Mouse (Mus musculus): ENCODE measurements at regions not wholly inside any gene's neighbourhood (a gene's known extent, or its start where the extent isn't known, plus 50 kb on each side); places are given as distances from the start of the nearest gene placed in this dataset.
"Not testable (repeated sequence)": the region's sequence is repeated elsewhere in the genome, so short reads cannot be mapped to it uniquely, and the experiment has no call there.

DNA sequence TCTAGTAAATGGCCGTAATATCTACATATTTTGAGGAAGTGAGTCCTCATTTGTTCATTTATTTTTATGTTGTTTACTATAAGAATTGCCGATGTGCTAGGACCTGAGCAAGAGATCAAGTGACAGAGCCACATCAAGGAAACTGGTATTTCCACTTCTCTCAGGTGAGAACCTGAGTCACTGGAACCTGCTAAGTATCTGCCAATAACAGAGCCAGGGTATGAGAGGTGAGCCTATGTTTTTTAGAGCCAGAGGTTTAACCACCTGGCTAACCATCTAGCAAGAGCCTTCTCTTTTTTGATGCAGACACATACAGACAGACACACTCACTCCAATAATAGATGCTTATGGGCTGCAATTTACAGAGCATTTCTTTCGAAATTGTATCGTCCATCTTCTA lies 101.2 kb upstream of the Fam78b start:
- DNase-seq (ENCODE audit: low read depth, low spot score), result no peak

DNA sequence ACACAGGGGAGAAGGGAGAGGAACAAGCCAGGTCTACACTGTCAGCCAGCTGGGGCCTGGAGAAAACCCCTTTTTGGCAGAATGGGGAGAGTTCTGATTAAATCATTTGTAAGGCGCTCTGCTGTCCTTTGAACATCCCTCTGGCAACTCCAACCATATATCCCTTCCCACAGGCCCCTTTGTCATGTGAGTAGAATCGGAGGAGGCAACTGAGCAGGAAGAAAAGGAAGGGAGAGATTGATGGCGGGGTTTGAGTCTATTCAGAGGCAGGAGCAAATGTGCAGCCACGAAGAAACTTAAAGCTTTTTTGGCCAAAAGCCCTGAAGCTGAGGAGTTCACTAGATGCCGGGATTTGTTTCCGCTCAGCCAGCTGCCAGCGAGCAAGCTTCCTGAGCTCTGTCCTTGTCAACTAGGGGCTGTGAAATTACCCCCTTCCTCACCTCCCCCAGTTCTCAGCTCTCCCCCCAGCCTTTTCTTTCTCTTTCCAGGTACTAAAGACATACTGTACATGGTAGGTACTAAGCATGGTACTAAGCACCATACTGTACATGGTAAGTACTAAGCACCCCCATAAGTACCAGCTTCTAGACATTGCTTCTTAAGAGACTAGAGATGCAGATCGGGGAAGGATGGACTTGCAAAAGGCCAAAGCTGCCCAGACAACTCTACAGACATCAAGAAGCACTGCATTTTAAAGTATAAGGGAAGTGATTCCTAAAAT lies 100.6 kb upstream of the Fam78b start:
- no peak for DNase-seq (ENCODE audit: low read depth, low spot score)

DNA sequence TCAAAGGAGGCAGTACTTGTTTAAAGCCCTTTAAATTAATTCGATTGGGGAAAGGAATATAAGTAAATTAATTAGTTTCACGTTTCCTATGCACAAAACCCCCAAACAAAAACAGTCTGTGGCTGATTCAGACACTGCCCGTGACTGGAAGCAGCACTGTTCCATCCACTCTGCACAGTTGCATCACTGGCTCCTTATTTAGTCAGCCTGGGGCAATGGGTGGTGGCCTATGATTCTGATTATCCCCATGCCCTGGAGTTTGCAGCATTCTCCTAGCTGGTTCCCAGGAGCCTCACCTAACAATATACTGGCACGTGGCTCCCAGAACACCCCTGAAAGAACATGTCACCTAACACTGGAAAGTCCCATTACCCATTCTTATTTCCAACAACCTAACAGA lies 99.6 kb upstream of the Fam78b start:
- DNase-seq (ENCODE audit: low read depth, low spot score), result no peak

DNA sequence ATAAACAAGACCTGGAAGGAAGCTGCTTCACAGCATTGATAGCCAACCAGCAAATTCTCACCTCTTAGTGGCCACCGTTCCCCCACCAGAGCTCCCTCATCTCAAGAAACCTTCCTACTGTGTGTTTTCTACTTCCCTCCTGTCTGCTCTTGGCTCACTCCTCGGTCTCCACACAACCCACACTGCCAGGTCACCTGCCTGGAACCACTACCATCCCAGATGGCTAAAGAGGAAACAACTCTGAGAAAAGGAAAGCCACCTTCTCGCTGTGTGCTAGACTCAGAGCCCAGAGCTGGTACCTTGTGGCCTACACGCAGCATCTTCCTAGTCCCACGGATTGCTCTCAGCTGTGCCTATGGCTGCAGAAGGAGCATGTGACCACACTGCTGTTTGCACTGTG lies 97.8 kb upstream of the Fam78b start:
- no peak for DNase-seq (ENCODE audit: low read depth, low spot score)

DNA sequence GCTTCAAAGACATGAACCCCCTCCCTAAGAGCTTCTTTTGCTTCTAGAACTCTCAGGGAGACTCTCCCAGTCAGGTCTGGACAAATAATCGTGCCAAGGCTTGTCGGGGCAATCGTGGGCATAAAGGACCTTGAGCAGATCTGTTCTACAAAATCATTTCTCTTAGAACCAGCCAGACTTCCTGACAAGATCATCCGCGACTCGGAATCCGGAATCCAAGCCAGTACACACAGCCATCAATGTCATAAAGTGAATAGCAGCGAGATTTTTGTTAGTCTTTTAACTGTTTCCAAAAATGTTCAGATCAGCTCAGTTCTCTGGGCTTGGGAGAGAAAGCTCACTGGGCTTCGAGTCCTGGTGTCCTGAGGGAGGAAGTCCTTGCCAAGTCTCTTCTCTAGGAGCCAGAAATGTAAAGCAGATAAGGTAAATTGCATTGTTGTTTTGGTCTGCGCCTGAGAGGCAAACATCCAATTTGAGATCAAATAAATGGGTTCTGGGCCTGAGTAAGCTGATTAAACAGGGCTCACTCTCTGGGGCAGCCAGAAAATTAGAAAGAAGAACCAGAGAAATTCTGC lies 92.9 kb upstream of the Fam78b start:
- no peak for DNase-seq (ENCODE audit: low read depth, low spot score)

DNA sequence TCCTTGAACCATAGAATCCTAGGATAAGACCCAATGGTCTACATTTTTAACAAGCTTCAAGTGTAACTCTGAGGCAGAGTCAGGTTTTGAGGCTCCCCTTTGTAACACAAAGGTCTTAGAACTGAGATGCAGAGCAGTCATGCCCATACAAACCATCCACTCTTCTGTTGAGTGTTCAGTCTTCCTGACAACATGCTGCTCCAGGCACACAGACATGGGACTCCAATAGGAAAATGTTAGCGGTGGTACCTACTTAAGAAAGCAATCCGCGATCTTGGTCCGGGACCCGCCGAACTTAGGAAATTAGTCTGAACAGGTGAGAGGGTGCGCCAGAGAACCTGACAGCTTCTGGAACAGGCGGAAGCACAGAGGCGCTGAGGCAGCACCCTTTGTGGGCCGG lies 89.0 kb upstream of the Fam78b start:
- DNase-seq (ENCODE audit: low read depth, low spot score), result not testable (repeated sequence)

DNA sequence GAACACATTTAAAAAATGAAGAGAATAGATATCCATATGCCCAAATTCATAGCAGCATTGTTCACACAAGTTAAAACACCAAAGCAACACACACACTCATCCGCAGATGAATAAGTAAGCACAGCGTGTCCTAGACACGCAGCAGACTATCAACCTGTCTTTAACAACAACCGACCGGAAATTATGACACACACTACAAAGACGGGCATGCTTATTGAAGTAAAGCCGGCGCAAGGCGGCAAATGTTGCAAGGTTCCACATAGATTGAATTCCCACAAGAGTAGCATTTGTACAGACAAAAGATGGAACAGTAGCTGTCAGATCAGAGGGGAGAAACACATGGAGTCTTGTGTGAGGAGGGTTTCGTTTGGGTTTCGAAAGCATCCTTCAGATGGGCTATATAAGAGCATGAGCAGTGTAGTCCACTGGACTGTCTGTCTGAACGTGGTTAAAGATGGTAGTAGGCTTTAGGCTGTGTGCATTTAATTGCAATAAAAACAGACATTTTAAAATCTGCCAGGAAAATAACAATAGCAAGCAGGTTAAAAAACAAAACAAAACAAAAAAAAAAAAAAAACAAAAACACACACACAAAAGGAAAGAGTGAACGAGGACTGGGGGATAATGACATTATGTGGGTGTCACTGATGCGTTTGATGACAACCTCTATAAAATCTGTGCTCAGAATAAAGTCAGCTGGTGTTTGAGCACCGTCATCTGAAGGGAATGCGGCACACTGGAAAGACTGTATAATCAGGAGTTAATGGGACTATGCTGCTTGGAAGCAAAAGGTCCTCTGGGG lies 78.1 kb upstream of the Fam78b start:
- DNase-seq (ENCODE audit: low read depth, low spot score), result no peak

DNA sequence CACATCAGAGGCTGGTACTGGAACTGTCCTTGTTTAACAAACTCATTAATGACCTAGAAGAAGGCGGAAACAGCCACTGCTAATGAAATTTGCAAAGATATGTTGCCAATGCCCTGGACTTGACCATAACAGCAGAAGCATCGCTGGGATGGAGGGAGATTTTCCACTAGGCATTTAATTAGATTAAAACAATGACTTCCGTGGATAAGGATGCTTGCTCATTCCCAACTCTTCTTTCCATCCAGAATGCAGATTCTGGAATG lies 77.6 kb upstream of the Fam78b start:
- no peak for DNase-seq (ENCODE audit: low read depth, low spot score)

DNA sequence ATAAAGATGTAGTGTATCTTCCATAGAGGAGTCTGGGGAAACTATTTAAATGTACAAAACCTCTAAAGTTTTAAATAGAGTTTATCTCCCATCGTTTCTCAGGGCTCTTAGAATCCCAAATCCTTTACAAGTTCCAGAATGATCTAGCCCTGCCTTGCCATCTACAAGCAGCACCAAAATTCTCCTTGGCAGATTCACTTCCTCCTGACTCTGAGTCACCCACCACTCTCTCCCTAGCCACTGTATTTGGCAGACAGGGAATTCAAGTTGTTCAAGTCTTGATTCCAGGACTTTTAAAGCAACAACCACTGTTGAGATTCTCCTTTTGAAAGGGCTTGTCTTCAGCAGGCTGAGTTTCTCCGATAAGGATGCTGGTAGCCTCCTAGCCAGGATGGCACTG lies 77.1 kb upstream of the Fam78b start:
- DNase-seq (ENCODE audit: low read depth, low spot score), result no peak

DNA sequence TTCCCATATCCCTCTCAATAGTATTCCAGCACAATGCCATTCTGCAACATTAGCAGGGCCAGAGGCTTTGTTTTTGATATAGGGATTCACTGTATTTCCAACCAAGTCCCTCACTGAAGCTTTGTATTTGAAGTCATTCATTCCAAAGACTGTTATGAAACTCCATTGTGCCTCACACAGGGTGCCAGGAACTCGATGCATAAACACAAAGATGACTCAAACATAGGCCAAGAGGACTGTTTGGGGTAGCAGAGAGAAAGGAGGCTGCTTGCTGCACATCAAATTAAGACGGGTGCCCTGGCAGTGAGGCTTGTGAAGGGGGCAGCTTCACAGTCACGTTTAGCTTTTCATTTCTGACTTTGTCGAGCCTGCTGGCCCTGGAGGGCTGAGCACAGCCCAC lies 75.1 kb upstream of the Fam78b start:
- DNase-seq (ENCODE audit: low read depth, low spot score), result no peak

DNA sequence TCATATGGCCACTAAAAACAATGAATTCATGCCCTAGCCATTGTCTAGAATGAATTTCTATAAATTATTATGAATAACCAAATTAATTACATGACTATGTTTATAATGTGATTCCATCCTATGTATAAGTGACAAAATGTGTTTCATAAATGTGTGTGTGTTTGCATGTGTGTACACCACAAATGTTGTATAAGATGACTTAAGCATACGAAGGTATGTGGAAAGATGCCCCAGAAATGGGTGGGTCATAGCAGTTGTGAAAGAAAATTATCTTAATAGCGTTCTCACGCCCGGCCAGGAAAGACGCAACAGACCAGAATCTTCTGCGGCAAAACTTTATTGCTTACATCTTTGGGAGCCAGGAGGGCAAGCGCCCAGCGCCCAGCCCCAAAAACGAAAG lies 61.5 kb upstream of the Fam78b start:
- DNase-seq (ENCODE audit: low read depth, low spot score), result not testable (repeated sequence)

DNA sequence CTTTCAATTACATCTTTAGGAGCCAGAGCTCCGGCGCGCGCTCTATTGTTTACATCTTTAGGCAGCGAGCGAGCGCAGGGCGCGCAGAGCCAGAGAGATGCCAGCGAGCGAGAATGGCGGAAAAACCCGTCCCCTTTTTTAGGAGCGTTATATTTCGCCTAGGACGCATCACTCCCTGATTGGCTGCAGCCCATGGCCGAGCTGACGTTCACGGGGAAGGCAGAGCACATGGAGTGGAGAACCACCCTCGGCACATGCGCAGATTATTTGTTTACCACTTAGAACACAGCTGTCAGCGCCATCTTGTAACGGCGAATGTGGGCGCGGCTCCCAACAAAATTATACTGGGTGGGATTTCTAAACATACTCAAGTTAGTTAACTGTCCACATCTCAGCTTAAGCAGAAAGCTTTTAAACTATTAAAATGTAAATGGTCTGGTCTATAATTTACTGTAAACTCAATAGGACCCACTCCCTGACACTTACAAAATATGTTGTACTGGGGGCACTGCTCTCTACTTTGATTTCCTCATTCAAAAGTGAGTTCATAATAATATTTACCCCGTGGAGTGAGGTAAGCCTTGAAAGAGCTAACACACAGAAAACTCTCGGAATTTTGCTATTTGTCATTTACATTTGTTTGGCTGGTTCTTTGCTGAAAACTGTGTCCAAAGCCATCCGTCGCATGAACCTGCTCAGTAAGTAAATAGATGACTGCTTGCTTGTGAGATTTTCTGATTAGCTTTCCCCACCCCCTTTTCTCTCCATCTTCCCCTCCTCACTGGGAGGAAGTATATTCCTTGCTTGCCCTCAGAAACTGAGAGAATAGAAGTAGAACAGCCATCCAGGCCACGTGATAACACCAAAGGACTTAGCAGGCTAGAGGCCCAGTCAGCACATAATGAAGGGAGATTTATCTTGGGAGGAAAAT lies 60.8 kb upstream of the Fam78b start:
- not testable (repeated sequence) for DNase-seq (ENCODE audit: low read depth, low spot score)

DNA sequence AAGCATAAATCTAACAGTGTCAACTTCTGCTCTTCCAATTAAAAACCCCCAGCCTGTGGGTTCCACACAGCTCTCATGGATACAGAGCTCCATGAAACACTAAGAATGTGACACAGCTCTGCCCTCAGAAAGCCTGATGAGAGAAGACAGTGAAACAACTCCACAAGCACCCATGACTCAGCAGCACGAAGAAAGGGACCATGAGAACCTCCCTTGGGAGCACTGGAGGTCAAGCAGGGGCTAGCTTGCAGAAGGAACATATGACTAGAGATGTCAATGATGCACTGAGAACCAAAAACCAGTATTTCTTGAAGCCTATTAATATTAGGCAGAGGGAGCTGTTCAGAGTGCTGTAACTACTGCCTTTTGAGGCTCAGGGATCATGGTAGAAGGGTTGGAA lies 59.0 kb upstream of the Fam78b start:
- no peak for DNase-seq (ENCODE audit: low read depth, low spot score)

DNA sequence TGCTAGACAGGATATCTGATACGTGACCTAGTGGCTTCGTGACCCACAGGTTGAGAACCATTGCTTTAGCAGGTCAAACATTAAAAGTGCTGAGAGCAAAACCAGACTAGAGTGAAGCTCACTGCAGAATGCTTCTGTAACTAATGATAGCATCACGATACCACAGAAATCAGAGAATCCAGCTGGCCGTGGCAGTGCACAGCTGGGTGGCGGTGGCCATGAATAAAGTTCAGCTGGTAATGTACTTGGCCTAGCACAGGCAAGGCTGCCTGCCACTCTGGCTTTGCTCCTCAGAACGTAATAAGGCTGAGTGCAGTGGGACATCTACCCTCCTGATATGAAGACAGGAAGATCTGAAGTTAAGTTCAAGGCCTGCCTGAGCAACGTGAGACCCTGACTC lies 56.7 kb upstream of the Fam78b start:
- DNase-seq (ENCODE audit: low read depth, low spot score), result no peak

DNA sequence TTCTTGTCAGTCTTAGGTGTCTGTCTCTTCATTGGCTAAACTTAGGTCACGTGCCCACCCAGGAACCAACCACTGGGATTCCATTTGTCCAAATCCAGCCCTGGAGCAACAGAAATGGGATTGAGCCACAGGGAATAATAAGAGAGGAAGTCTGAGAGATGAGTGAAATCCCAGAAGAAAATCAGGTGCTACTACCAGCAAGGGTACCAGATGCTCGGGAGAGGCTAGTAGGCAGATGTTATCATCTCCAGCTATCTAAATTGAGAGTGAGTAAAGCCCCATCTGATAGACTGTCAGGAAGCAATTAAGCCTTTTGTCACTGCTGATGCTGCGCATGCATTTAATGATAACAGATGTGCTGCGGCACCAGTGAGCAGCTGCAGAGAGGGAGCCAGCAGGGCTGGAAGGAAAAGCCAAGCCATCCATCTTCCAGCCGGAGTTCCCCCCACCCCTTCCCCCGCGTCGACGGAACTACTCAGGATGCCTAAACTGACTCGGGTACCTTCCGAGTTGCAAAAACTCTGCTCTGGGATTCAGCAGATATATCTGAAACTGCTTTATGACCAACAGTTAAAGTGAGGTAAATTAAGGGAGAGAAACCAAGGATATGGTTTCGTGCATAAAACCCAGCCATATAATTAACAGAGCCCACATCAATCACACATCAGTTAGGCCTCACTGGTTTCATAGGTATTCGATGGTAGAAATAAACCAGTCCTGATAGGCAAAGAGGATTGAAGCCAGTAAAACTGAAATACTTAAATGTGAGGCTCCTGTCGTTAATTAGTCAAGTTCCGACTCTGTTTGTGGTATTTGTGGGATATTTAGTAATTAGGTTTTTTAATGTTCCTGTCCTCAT lies 53.1 kb upstream of the Fam78b start:
- DNase-seq (ENCODE audit: low read depth, low spot score), result no peak
